Mouse (Mus musculus) hindbrain, embryonic 13.5 days (tissue): Measurements from ENCODE around the gene Tes3-ps. TPM values are rescaled to one million over a fixed set of nuclear protein-coding genes. Genes with fewer than 3 reads are reported as not detected.

Experiments
- ATAC-seq: fragments of 200-750 bp; cut with Nextera tagmentation; 2 replicates; pipeline ENCODE4 v1.8.0; 2017; ENCODE audit warnings: moderate TSS enrichment; ENCODE audit not compliant: low FRiP score
- H3K27ac ChIP-seq: fragments of 300-500 bp; sonication (generic); 2 replicates; pipeline ENCODE4 v1.5.1; 2015; ENCODE audit warnings: inconsistent platforms, mild to moderate bottlenecking, moderate library complexity
- H3K27me3 ChIP-seq: fragments of 300-500 bp; sonication (generic); 2 replicates; pipeline ENCODE4 v1.6.1; 2015; ENCODE audit warnings: mild to moderate bottlenecking, inconsistent platforms
- H3K36me3 ChIP-seq: fragments of 300-500 bp; sonication (generic); 2 replicates; pipeline ENCODE4 v1.6.1; 2015; ENCODE audit warnings: mild to moderate bottlenecking, inconsistent platforms
- H3K4me1 ChIP-seq: fragments of 300-500 bp; sonication (generic); replicated peaks from 2 replicates; pipeline ENCODE4 v1.6.1; 2015; ENCODE audit warnings: inconsistent platforms
- H3K4me2 ChIP-seq: fragments of 300-500 bp; sonication (generic); 2 replicates; pipeline ENCODE4 v1.6.1; 2015; ENCODE audit warnings: inconsistent platforms, mild to moderate bottlenecking, moderate library complexity
- H3K4me3 ChIP-seq: fragments of 300-500 bp; sonication (generic); 2 replicates; pipeline ENCODE4 v1.5.1; 2015; ENCODE audit warnings: mild to moderate bottlenecking, inconsistent platforms
- H3K9ac ChIP-seq: fragments of 300-500 bp; sonication (generic); 2 replicates; pipeline ENCODE4 v1.6.1; 2015; ENCODE audit warnings: mild to moderate bottlenecking, inconsistent platforms
- H3K9me3 ChIP-seq: fragments of 300-500 bp; sonication (generic); 2 replicates; pipeline ENCODE4 v1.6.1; 2016; ENCODE audit warnings: inconsistent platforms
- WGBS: fragments of 180-500 bp; shearing (Covaris S2); methylation state at CpG from one replicate; pipeline ENCODE4 v1.1.7; 2015; 5-methylcytosine and 5-hydroxymethylcytosine counted together
- polyA plus RNA-seq: library from polyadenylated mRNA; unstranded; fragments of >200 nt; fragmentation: Nextera tagmentation; extraction: Ambion mirVana; gene quantifications from 2 replicates; pipeline ENCODE4 v1.2.1, GENCODE M21; 2015

Tes3-ps gene
- polyA plus RNA-seq, 1 experiment from 2014 or later, result 0.45 TPM

GRCm38 (mm10) chr13:49518761-49519160 is 25.6 kb downstream of the Tes3-ps start:
- no peaks in the 10 kb centered on the region for H3K36me3 ChIP-seq
- H3K9ac ChIP-seq, result no peak overlapping the region
- WGBS, result 32% methylated on average over 2 of the region's 2 CpGs
- H3K4me2 ChIP-seq, result no peak overlapping the region
- ATAC-seq, result no peak
- no peaks in the 10 kb centered on the region for H3K4me1 ChIP-seq
- no peak overlapping the region for H3K27ac ChIP-seq
- H3K27me3 ChIP-seq, result no peaks in the 10 kb centered on the region
- no peak overlapping the region for H3K4me3 ChIP-seq
- no peaks in the 10 kb centered on the region for H3K9me3 ChIP-seq

- Histone ChIP-seq H3K4me2 (no peak overlapping the region), H3K27me3 (no peaks in the 10 kb centered on the region), H3K9me3 (no peaks in the 10 kb centered on the region), H3K9ac (no peak overlapping the region), H3K27ac (no peak overlapping the region), H3K4me1 (no peaks in the 10 kb centered on the region), H3K36me3 (no peaks in the 10 kb centered on the region), H3K4me3 (no peak overlapping the region)
- WGBS, result 89% methylated on average over 2 of the region's 2 CpGs
- no peak for ATAC-seq
Observed at GRCm38 (mm10) chr13:49526235-49526634, 33.1 kb downstream of the Tes3-ps start.

- ATAC-seq, result no peak
- H3K9ac ChIP-seq, result no peak overlapping the region
- WGBS, result 95% methylated on average over 4 of the region's 4 CpGs
Observed at GRCm38 (mm10) chr13:49530636-49531035, 37.5 kb downstream of the Tes3-ps start.

DNA sequence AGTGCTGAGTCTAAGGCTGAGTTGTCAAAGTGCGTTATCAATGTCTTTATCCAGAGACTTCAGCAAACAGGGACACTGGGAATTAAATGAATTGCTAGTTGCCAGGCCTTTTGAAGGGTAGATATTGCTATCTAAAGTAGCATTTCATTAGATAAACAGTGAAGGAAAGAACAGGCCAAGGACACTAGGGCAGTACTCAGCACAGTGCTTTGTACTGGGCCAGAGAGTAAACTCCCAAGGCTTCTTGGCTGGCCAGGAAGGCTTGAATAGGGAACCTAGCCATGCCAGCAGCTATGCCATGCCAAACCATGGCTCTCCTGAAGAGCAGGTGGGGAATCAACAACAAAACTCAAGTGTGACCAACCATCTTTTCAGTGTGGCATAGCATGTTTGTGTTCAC is 43.8 kb downstream of the Tes3-ps start:
- H3K27ac ChIP-seq, result no peak overlapping the region
- no peaks in the 10 kb centered on the region for H3K9me3 ChIP-seq
- WGBS, result 96% methylated on average over 1 of the region's 1 CpGs
- no peak overlapping the region for H3K4me3 ChIP-seq
- H3K9ac ChIP-seq, result no peak overlapping the region
- H3K36me3 ChIP-seq, result no peaks in the 10 kb centered on the region
- no peak for ATAC-seq
- H3K4me2 ChIP-seq, result no peak overlapping the region
- H3K4me1 ChIP-seq, result no peaks in the 10 kb centered on the region
- H3K27me3 ChIP-seq, result no peaks in the 10 kb centered on the region

More at GRCm38 (mm10) chr13:49530636-49531035, 37.5 kb downstream of the Tes3-ps start:
- H3K27me3 ChIP-seq, result no peaks in the 10 kb centered on the region
- H3K4me2 ChIP-seq, result no peak overlapping the region
- H3K27ac ChIP-seq, result no peak overlapping the region
- no peaks in the 10 kb centered on the region for H3K4me1 ChIP-seq
- no peaks in the 10 kb centered on the region for H3K36me3 ChIP-seq
- H3K9me3 ChIP-seq, result no peaks in the 10 kb centered on the region
- H3K4me3 ChIP-seq, result no peak overlapping the region

GRCm38 (mm10) chr13:49538693-49539092 is 45.6 kb downstream of the Tes3-ps start:
- Histone ChIP-seq H3K4me3 (no peak overlapping the region), H3K4me1 (no peaks in the 10 kb centered on the region), H3K27me3 (no peaks in the 10 kb centered on the region), H3K36me3 (no peaks in the 10 kb centered on the region), H3K27ac (no peak overlapping the region), H3K4me2 (no peak overlapping the region), H3K9me3 (no peaks in the 10 kb centered on the region), H3K9ac (no peak overlapping the region)
- WGBS, result 88% methylated on average over 1 of the region's 1 CpGs
- ATAC-seq, result no peak

GRCm38 (mm10) chr13:49544279-49544678 is 51.2 kb downstream of the Tes3-ps start, which contains the start of gene Aspn:
Aspn (plus strand) TSS chr13:49544443.
- Histone ChIP-seq H3K27ac (no peak within 1 kb of the TSS), H3K9me3 (no peaks in the 10 kb centered on the region), H3K27me3 (no peaks in the 10 kb centered on the region), H3K36me3 (no peaks in the 10 kb centered on the region), H3K4me1 (no peaks in the 10 kb centered on the region), H3K9ac (no peak within 1 kb of the TSS), H3K4me2 (no peak within 1 kb of the TSS), H3K4me3 (no peak within 1 kb of the TSS)
- ATAC-seq, result no peak
- WGBS, result 89% methylated on average over 3 of the region's 3 CpGs

GRCm38 (mm10) chr13:49545646-49546045 is 52.5 kb downstream of the Tes3-ps start:
- Histone ChIP-seq H3K27ac (no peak overlapping the region), H3K4me3 (no peak overlapping the region), H3K9ac (no peak overlapping the region), H3K4me2 (no peak overlapping the region), H3K9me3 (no peaks in the 10 kb centered on the region), H3K4me1 (no peaks in the 10 kb centered on the region), H3K36me3 (no peaks in the 10 kb centered on the region), H3K27me3 (no peaks in the 10 kb centered on the region)
- no peak for ATAC-seq
- 74% methylated on average over 3 of the region's 3 CpGs for WGBS

Other genes with a start within 250 kb of the Tes3-ps start
- gene Susd3, start 244.6 kb upstream of the Tes3-ps start, polyA plus RNA-seq, result 0.92 and 1.3 TPM in 2 replicates
- 1.4 and 2.0 TPM in 2 replicates for gene Fgd3, start 173.0 kb upstream of the Tes3-ps start, polyA plus RNA-seq
- 28.2 and 29.3 TPM in 2 replicates for gene Bicd2, start 151.7 kb upstream of the Tes3-ps start, polyA plus RNA-seq
- 14.0 and 15.0 TPM in 2 replicates for gene Ippk, start 72.1 kb upstream of the Tes3-ps start, polyA plus RNA-seq
- 2.3 and 2.5 TPM in 2 replicates for gene Ecm2, start 11.5 kb downstream of the Tes3-ps start, polyA plus RNA-seq
- gene Aspn, start 51.1 kb downstream of the Tes3-ps start, polyA plus RNA-seq, result 0.57 and 1.9 TPM in 2 replicates
- gene Omd, start 89.1 kb downstream of the Tes3-ps start, polyA plus RNA-seq, result 0.26 and 0.45 TPM in 2 replicates
- 8.1 and 14.9 TPM in 2 replicates for gene Ogn, start 114.7 kb downstream of the Tes3-ps start, polyA plus RNA-seq
- gene Cenpp, start 159.5 kb downstream of the Tes3-ps start, polyA plus RNA-seq, result 7.0 and 9.1 TPM in 2 replicates
- gene Nol8, start 159.8 kb downstream of the Tes3-ps start, polyA plus RNA-seq, result 22.6 and 22.9 TPM in 2 replicates
- gene Iars, start 188.8 kb downstream of the Tes3-ps start, polyA plus RNA-seq, result 53.3 and 54.9 TPM in 2 replicates